Mouse (Mus musculus) thymus, adult 2 months (tissue): ENCODE measurements at regions not wholly inside any gene's neighbourhood (a gene's known extent, or its start where the extent isn't known, plus 50 kb on each side); places are given as distances from the start of the nearest gene placed in this dataset.

ENCODE experiments used
- DNase-seq: peaks from one replicate; pipeline ENCODE4 v3.0.0; 2021
- H3K27ac ChIP-seq: fragments of 200-500 bp; 2 replicates; pipeline ENCODE4 v1.5.1; 2012; ENCODE audit warnings: low read length, control low read depth; ENCODE audit not compliant: control insufficient read depth, insufficient read depth
- H3K27me3 ChIP-seq: fragments of 200-500 bp; 2 replicates; pipeline ENCODE4 v1.6.1; 2012; ENCODE audit warnings: mild to moderate bottlenecking, low read length, moderate library complexity, mixed read lengths; ENCODE audit not compliant: control insufficient read depth, insufficient read depth
- H3K36me3 ChIP-seq: fragments of 200-500 bp; 2 replicates; pipeline ENCODE4 v1.6.1; 2012; ENCODE audit warnings: mild to moderate bottlenecking, low read length, moderate library complexity; ENCODE audit not compliant: control insufficient read depth, insufficient read depth
- H3K4me1 ChIP-seq: fragments of 200-500 bp; replicated peaks from 2 replicates; pipeline ENCODE4 v1.6.1; 2012; ENCODE audit warnings: low read length; ENCODE audit not compliant: control insufficient read depth, insufficient read depth
- H3K4me3 ChIP-seq: fragments of 200-500 bp; 2 replicates; pipeline ENCODE4 v1.5.1; 2012; ENCODE audit warnings: mild to moderate bottlenecking, low read length, control low read depth, moderate library complexity; ENCODE audit not compliant: control insufficient read depth, insufficient read depth
- CTCF ChIP-seq: fragments of 200-500 bp; IDR thresholded peaks from 2 replicates; pipeline ENCODE4 v1.5.1; 2012; ENCODE audit warnings: mild to moderate bottlenecking, control low read depth, low read length, moderate library complexity, borderline replicate concordance; ENCODE audit not compliant: control insufficient read depth, poor library complexity, insufficient read depth; ENCODE audit errors: extremely low read depth
- POLR2A ChIP-seq: fragments of 200-500 bp; IDR thresholded peaks from 2 replicates; pipeline ENCODE4 v1.6.1; 2012; ENCODE audit warnings: mild to moderate bottlenecking, low read length, control low read depth, moderate library complexity; ENCODE audit not compliant: control insufficient read depth, poor library complexity, insufficient read depth; ENCODE audit errors: extremely low read depth
- WGBS: fragments of 180-500 bp; shearing (Covaris S2); methylation state at CpG from one replicate; pipeline ENCODE4 v1.1.7; 2018; 5-methylcytosine and 5-hydroxymethylcytosine counted together

GRCm38 (mm10) chr7:37376207-37376606 is 397.2 kb downstream of the Zfp536 start:
- WGBS = 28% methylated on average over 6 of the region's 6 CpGs

GRCm38 (mm10) chr7:37377889-37378521 is 395.4 kb downstream of the Zfp536 start:
- Histone ChIP-seq H3K4me1 (peaks cover 4% of the 10 kb centered on the region; the same call in 1 of the 2 replicates), H3K36me3 (no peaks in the 10 kb centered on the region), H3K27me3 (no peaks in the 10 kb centered on the region), H3K27ac (no peak overlapping the region), H3K4me3 (no peak overlapping the region)
- TF ChIP-seq POLR2A (no peak), CTCF (no peak)
- no peak for DNase-seq
- 38% methylated on average over 19 of the region's 19 CpGs for WGBS

More at GRCm38 (mm10) chr7:37376207-37376606, 397.2 kb downstream of the Zfp536 start:
- Histone ChIP-seq H3K27ac (no peak overlapping the region), H3K36me3 (no peaks in the 10 kb centered on the region), H3K27me3 (no peaks in the 10 kb centered on the region), H3K4me1 (peaks cover 4% of the 10 kb centered on the region; the same call in 1 of the 2 replicates), H3K4me3 (no peak overlapping the region)
- TF ChIP-seq POLR2A = no peak
- no peak for TF ChIP-seq CTCF
- no peak for DNase-seq

GRCm38 (mm10) chr7:37387871-37388270 is 385.6 kb downstream of the Zfp536 start:
- TF ChIP-seq POLR2A (no peak), CTCF (no peak)
- no peak overlapping the region for H3K4me3 ChIP-seq
- DNase-seq = no peak
- no peak overlapping the region for H3K27ac ChIP-seq
- no peaks in the 10 kb centered on the region for H3K27me3 ChIP-seq
- H3K36me3 ChIP-seq = no peaks in the 10 kb centered on the region
- H3K4me1 ChIP-seq = no peaks in the 10 kb centered on the region
- WGBS = 91% methylated on average over 8 of the region's 8 CpGs

GRCm38 (mm10) chr7:37388843-37389702 is 384.4 kb downstream of the Zfp536 start:
- Histone ChIP-seq H3K4me1 (no peaks in the 10 kb centered on the region), H3K4me3 (no peak overlapping the region), H3K27ac (no peak overlapping the region), H3K36me3 (no peaks in the 10 kb centered on the region), H3K27me3 (no peaks in the 10 kb centered on the region)
- 94% methylated on average over 22 of the region's 22 CpGs for WGBS
- DNase-seq = no peak
- TF ChIP-seq POLR2A = no peak
- no peak for TF ChIP-seq CTCF

- no peaks in the 10 kb centered on the region for H3K4me1 ChIP-seq
- no peak overlapping the region for H3K4me3 ChIP-seq
- H3K27ac ChIP-seq = no peak overlapping the region
- H3K27me3 ChIP-seq = no peaks in the 10 kb centered on the region
- WGBS = 91% methylated on average over 2 of the region's 2 CpGs
- TF ChIP-seq POLR2A (no peak), CTCF (no peak)
- DNase-seq = no peak
- H3K36me3 ChIP-seq = no peaks in the 10 kb centered on the region
These were observed 383.7 kb downstream of the Zfp536 start for GRCm38 (mm10) chr7:37389703-37390087.

GRCm38 (mm10) chr7:37390271-37390670 is 383.2 kb downstream of the Zfp536 start:
- no peak for DNase-seq
- H3K4me3 ChIP-seq = no peak overlapping the region
- WGBS = 97% methylated on average over 7 of the region's 7 CpGs
- TF ChIP-seq POLR2A = no peak
- TF ChIP-seq CTCF = no peak
- H3K4me1 ChIP-seq = no peaks in the 10 kb centered on the region
- H3K36me3 ChIP-seq = no peaks in the 10 kb centered on the region
- no peak overlapping the region for H3K27ac ChIP-seq
- no peaks in the 10 kb centered on the region for H3K27me3 ChIP-seq

- no peaks in the 10 kb centered on the region for H3K27me3 ChIP-seq
- no peak overlapping the region for H3K27ac ChIP-seq
- DNase-seq = no peak
- no peak for TF ChIP-seq POLR2A
- no peak for TF ChIP-seq CTCF
- H3K36me3 ChIP-seq = no peaks in the 10 kb centered on the region
- H3K4me3 ChIP-seq = no peak overlapping the region
- no peaks in the 10 kb centered on the region for H3K4me1 ChIP-seq
- 90% methylated on average over 6 of the region's 6 CpGs for WGBS
These were observed 381.3 kb downstream of the Zfp536 start for GRCm38 (mm10) chr7:37392122-37392521.
